Mouse (Mus musculus) forebrain, embryonic 15.5 days (tissue): ENCODE measurements around the gene Npas3. TPM values are rescaled to one million over a fixed set of nuclear protein-coding genes. Genes with fewer than 3 reads are reported as not detected.
A peak's percentile ranks its signal among the peaks of the same experiment; 100 is the strongest.

Experiments used
- ATAC-seq: fragments of 200-750 bp; cut with Nextera tagmentation; replicated peaks from 2 replicates; pipeline ENCODE4 v1.8.0; 2017; ENCODE audit warnings: mild to moderate bottlenecking, moderate TSS enrichment, moderate library complexity
- H3K27ac ChIP-seq: fragments of 300-500 bp; sonication (generic); replicated peaks from 2 replicates; pipeline ENCODE4 v1.5.1; 2015; ENCODE audit warnings: mild to moderate bottlenecking, inconsistent platforms
- H3K27me3 ChIP-seq: fragments of 300-500 bp; sonication (generic); 2 replicates; pipeline ENCODE4 v1.6.1; 2015; ENCODE audit warnings: inconsistent platforms
- H3K36me3 ChIP-seq: fragments of 300-500 bp; sonication (generic); 2 replicates; pipeline ENCODE4 v1.6.1; 2015; ENCODE audit warnings: mild to moderate bottlenecking, inconsistent platforms
- H3K4me1 ChIP-seq: fragments of 300-500 bp; sonication (generic); 2 replicates; pipeline ENCODE4 v1.6.1; 2015; ENCODE audit warnings: inconsistent platforms
- H3K4me2 ChIP-seq: fragments of 300-500 bp; sonication (generic); replicated peaks from 2 replicates; pipeline ENCODE4 v1.6.1; 2015; ENCODE audit warnings: mild to moderate bottlenecking, inconsistent platforms
- H3K4me3 ChIP-seq: fragments of 300-500 bp; sonication (generic); 2 replicates; pipeline ENCODE4 v1.5.1; 2015; ENCODE audit warnings: mild to moderate bottlenecking, inconsistent platforms
- H3K9ac ChIP-seq: fragments of 300-500 bp; sonication (generic); replicated peaks from 2 replicates; pipeline ENCODE4 v1.6.1; 2015; ENCODE audit warnings: mild to moderate bottlenecking, inconsistent platforms
- H3K9me3 ChIP-seq: fragments of 300-500 bp; sonication (generic); 2 replicates; pipeline ENCODE4 v1.6.1; 2016; ENCODE audit warnings: inconsistent platforms
- WGBS: fragments of 180-500 bp; shearing (Covaris S2); methylation state at CpG from one replicate; pipeline ENCODE4 v1.1.7; 2015; ENCODE audit warnings: mixed read lengths; 5-methylcytosine and 5-hydroxymethylcytosine counted together
- polyA plus RNA-seq: library from polyadenylated mRNA; unstranded; fragments of >200 nt; fragmentation: Nextera tagmentation; extraction: Ambion mirVana; gene quantifications from 2 replicates; pipeline ENCODE4 v1.2.1, GENCODE M21; 2015

The Npas3 gene
- polyA plus RNA-seq, 1 experiment from 2014 or later = 18.3 TPM

DNA sequence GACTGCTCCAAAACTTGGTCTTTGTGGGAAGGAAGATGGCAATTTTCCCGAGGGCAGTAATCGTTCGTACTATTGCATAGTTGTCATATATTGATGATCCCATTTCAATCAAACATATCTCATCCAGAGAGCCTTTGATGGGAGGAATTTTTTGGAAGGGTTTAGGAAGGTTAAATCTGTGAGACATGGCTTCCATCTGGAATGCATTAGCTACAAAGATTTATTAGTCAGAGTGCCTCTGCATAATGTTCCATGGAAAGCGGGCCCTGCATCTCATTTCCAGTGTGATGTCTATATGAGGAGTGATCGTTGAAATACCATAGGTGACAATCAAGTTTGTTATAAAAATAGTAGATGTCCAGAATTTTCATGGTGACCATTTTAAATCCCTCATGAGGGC lies 480.8 kb downstream of the Npas3 start:
- H3K9ac ChIP-seq = no peak overlapping the region
- H3K27me3 ChIP-seq = no peaks in the 10 kb centered on the region
- 0 out of 2 replicates have a peak, but pooled peaks cover 4% of the 10 kb centered on the region for H3K4me1 ChIP-seq
- no peak overlapping the region for H3K27ac ChIP-seq
- H3K36me3 ChIP-seq = no peaks in the 10 kb centered on the region
- H3K9me3 ChIP-seq = no peaks in the 10 kb centered on the region
- no peak overlapping the region for H3K4me2 ChIP-seq
- H3K4me3 ChIP-seq = no peak overlapping the region
- ATAC-seq = no peak
- 94% methylated on average over 5 of the region's 5 CpGs for WGBS

DNA sequence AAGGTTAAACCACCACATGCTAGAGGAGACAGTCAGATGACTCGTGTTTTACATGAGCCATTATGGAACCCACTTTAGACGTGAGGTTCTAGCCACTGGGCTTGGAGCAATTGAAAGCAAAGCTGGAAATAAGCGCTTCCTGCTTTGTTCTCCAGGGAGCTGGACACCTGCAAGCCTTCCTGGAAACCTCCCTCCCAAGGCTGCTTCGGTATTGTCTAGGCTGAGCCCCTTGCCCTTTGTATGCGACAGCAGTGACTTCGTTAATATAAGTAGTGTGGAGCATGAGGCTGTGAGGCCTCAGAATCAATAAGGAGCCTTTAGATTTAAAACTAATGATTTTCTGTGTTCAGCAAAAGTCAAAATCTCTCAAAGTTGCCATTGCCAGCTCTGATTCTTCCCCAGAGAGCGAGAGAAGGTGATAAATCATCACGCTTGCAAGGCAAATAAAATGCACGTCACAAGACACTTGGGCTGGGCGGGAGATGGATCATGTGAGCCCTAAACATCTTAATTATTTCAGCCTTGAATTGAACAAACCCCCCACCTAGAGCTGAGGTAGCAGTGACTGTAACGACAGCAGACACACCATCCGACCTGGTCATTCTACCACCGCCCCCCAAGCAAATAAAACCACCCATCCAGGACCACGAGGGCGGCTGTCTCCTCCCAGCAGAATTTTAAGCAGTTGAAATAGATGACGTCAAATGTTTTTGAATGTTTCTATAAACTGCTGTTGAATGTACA lies 490.2 kb downstream of the Npas3 start:
- Histone ChIP-seq H3K27me3 (no peaks in the 10 kb centered on the region), H3K4me1 (peaks cover 4% of the 10 kb centered on the region; the same call in 1 of the 2 replicates), H3K9ac (no peak overlapping the region), H3K9me3 (no peaks in the 10 kb centered on the region), H3K4me2 (no peak overlapping the region), H3K27ac (no peak overlapping the region), H3K4me3 (no peak overlapping the region), H3K36me3 (no peaks in the 10 kb centered on the region)
- WGBS = 48% methylated on average over 16 of the region's 16 CpGs
- no peak for ATAC-seq

DNA sequence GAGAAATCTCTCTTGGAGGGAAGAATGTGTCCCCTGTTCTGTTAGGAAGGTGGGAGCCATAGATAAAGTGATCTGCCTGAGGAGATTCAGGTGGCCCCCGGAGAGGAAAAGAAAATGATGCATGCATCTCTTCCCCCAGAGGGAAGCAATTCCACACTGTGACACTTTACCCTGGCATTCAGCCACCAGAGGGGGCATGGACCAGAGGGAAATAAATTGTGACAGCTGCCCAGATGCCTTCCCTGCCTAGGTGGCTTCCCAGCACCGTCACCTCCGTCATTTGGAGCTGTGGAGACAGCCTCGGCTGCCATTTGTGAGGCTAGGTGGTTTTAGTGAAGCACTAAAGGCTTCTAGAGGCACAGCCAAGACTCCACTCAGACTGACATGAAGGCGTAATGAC lies 498.2 kb downstream of the Npas3 start:
- no peaks in the 10 kb centered on the region for H3K9me3 ChIP-seq
- H3K9ac ChIP-seq = no peak overlapping the region
- H3K36me3 ChIP-seq = no peaks in the 10 kb centered on the region
- WGBS = 71% methylated on average over 5 of the region's 5 CpGs
- H3K4me1 ChIP-seq = peaks cover 12% of the 10 kb centered on the region; the same call in 1 of the 2 replicates
- H3K27me3 ChIP-seq = no peaks in the 10 kb centered on the region
- H3K27ac ChIP-seq = no peak overlapping the region
- H3K4me2 ChIP-seq = no peak overlapping the region
- ATAC-seq = no peak
- no peak overlapping the region for H3K4me3 ChIP-seq

DNA sequence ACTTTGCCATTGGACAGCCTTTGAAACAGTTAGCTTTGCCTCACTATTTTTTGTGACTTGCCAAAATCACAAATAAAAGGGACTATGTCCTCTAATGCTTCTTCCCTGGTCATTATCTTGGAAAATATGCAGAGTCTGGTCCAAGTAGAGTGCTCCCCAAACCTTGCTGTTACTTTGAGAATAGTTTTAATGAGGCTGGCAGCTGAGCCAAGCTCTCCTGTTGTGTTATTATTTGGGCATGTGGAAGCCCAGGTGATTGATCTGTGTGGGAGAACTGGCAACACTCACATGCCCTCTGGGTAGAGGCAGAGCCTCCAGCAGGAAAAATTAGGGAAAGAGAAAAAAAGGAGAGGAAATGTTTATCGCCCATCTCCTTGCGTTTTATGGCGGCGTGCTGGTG lies 500.9 kb downstream of the Npas3 start:
- no peak overlapping the region for H3K4me2 ChIP-seq
- H3K9ac ChIP-seq = no peak overlapping the region
- no peak overlapping the region for H3K4me3 ChIP-seq
- H3K4me1 ChIP-seq = peaks cover 36% of the 10 kb centered on the region
- ATAC-seq = peak; percentile 75
- 40% methylated on average over 4 of the region's 4 CpGs for WGBS
- no peak overlapping the region for H3K27ac ChIP-seq
- no peaks in the 10 kb centered on the region for H3K9me3 ChIP-seq
- H3K27me3 ChIP-seq = no peaks in the 10 kb centered on the region
- no peaks in the 10 kb centered on the region for H3K36me3 ChIP-seq

DNA sequence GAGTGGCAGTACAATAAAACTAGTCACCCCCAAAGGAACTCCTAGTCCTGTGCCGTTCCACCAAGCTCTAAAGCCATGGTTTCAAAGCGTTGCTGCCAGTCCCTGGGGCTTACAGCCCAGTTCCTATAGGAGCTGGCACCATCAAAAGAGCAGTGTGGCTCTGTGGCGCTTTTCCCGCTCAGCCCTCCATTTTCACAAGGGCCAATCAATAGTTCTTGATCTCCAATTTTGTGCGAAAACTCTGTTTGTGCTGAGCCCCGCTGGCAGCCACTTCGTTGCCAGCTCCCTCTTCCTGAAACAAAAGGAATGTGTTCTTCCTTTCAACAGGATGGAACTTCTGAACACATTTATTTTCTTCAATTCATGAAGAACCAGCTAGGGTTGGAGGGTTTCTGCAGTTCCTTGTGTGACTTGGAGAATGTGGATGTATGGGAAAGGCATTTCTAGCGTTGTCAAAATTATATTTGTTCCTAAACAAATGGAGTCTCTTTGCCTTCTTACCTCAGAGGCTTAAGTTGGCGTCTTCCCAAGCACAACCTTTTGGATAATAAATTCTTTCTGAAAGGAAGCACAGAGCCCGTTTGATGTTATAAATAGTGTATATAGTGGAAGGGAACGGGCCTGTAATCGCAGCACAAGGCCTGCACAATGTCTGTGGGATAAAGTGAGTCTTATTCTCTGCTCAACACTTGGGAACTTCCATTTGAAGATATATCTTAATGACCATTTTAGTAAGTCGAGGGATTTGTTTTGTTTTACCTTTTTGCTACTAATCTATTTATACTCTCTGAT lies 504.0 kb downstream of the Npas3 start:
- no peak overlapping the region for H3K27ac ChIP-seq
- no peaks in the 10 kb centered on the region for H3K9me3 ChIP-seq
- H3K4me3 ChIP-seq = no peak overlapping the region
- no peak overlapping the region for H3K4me2 ChIP-seq
- WGBS = 30% methylated on average over 13 of the region's 13 CpGs
- H3K4me1 ChIP-seq = peaks cover 38% of the 10 kb centered on the region
- no peaks in the 10 kb centered on the region for H3K36me3 ChIP-seq
- no peak overlapping the region for H3K9ac ChIP-seq
- H3K27me3 ChIP-seq = no peaks in the 10 kb centered on the region
- no peak for ATAC-seq

DNA sequence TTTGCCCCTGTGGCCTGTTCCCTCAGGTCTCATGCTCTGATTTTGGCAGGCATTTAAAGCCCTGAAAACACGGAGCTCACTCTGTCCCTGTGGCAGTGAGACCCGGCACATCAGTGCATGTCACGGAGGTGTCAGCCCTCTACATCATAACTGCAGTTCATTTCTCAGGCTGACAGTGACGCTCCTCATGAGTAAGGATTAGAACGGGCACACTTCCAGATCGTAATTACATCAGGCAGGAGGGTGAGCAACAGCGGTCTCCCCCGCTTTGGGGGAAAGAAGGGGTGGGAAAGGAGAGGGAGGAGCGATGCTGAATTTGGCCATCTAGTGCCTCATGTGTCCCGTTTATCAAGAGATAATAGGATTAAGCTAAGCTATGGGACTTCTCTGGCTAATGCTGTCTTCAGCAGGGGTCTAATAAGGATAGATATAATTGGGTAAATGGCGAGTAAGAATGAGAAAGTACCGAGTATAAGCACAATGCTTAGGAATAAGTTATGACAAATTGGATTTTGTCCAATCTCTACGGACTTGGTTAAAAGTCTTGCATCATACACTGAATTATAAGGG lies 505.0 kb downstream of the Npas3 start:
- peak overlapping the region; percentile 22; the same call in 1 of the 2 replicates for H3K4me3 ChIP-seq
- 0 out of 2 replicates have a peak, but pooled peaks have one; percentile 51 for ATAC-seq
- WGBS = 7% methylated on average over 13 of the region's 13 CpGs
- peak overlapping the region; percentile 13; the same call in 1 of the 2 replicates for H3K27ac ChIP-seq
- H3K36me3 ChIP-seq = no peaks in the 10 kb centered on the region
- no peaks in the 10 kb centered on the region for H3K9me3 ChIP-seq
- peak overlapping the region; percentile 17; the same call in 1 of the 2 replicates for H3K9ac ChIP-seq
- H3K4me1 ChIP-seq = peaks cover 38% of the 10 kb centered on the region
- H3K27me3 ChIP-seq = no peaks in the 10 kb centered on the region
- H3K4me2 ChIP-seq = peak overlapping the region; percentile 37

DNA sequence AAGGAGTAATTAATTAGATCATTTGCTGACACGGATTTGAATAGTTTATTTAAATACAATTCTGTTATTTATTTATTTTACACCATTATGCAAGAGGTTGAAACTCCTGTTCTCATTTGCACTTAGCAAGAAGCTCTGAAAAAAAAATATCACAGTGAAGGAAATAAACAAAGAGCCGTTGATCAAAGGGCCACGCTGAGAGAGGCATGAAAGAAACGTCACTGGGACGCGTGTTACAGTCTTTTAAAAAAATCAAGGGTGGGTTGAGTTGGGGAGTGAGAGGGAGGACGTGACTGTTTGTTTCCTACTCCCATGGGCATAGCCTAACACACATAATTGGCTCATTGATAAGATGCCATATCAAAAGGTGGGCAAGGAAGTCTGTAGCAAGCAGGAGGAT lies 505.8 kb downstream of the Npas3 start:
- H3K4me1 ChIP-seq = peaks cover 36% of the 10 kb centered on the region
- no peak overlapping the region for H3K27ac ChIP-seq
- H3K4me2 ChIP-seq = no peak overlapping the region
- no peaks in the 10 kb centered on the region for H3K27me3 ChIP-seq
- ATAC-seq = no peak
- no peak overlapping the region for H3K4me3 ChIP-seq
- 4% methylated on average over 7 of the region's 7 CpGs for WGBS
- H3K9ac ChIP-seq = no peak overlapping the region
- H3K36me3 ChIP-seq = no peaks in the 10 kb centered on the region
- H3K9me3 ChIP-seq = no peaks in the 10 kb centered on the region

DNA sequence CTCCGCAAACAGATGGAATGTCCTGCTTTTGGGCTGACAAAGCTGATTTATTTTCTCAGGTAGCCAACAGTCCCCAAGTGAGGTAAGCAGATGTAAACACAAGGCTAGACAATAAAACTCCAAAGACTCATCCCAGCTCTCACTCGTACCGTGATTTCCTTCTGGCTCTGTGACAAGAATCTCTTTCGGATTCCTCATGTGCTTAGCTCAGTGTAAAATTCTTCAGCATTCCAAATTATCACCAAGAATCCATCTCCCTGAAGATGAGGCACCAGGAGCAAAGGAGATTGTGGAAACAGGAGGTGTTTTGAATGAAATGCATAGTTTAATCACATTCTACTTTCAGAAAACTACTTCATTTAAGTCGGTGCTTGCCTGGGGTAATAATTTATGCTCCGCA lies 509.2 kb downstream of the Npas3 start:
- H3K27me3 ChIP-seq = no peaks in the 10 kb centered on the region
- H3K4me2 ChIP-seq = no peak overlapping the region
- H3K4me1 ChIP-seq = peaks cover 18% of the 10 kb centered on the region
- H3K36me3 ChIP-seq = no peaks in the 10 kb centered on the region
- 71% methylated on average over 6 of the region's 6 CpGs for WGBS
- no peaks in the 10 kb centered on the region for H3K9me3 ChIP-seq
- H3K27ac ChIP-seq = no peak overlapping the region
- ATAC-seq = no peak
- no peak overlapping the region for H3K9ac ChIP-seq
- H3K4me3 ChIP-seq = no peak overlapping the region

DNA sequence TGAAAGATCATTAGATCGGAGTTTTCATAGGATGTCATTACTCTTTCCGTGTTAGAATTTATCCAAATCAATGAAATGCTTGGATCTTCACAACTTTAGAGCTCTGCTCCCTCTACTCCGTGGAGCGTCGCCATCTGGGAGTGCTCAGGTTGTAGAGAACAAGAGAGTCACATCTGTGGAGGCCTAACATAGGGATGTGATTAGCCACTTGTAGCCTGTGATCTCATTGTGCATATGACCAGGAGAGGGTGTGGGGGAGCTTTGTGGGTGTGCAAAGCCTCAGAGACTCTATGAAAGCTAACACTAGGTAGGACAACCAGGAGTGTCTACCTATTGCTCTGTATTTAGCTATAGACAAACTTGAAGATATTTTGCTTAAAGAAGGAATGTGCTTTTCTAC lies 509.9 kb downstream of the Npas3 start:
- WGBS = 81% methylated on average over 5 of the region's 5 CpGs

DNA sequence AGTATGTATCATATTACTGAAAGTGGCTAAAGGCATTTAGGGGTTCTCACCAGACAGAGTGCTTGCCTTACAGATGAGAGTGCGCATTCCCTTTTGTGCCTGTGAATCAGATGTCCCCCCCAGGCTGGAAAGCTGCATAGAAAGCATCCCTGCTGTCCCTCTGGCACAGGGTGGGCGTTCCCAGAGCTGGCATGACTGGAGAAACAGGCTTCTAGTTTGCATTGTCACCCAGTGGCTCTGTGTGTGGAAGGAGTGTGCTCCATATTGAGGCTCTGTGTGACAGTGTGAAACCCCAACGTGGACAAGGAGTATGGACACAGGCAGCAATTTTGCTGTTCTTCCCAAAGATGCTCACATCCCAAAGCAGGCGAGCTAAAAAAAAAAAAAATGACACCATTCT lies 515.7 kb downstream of the Npas3 start:
- Histone ChIP-seq H3K9ac (no peak overlapping the region), H3K36me3 (no peaks in the 10 kb centered on the region), H3K4me2 (no peak overlapping the region), H3K27ac (no peak overlapping the region), H3K4me1 (peaks cover 30% of the 10 kb centered on the region), H3K4me3 (no peak overlapping the region), H3K9me3 (no peaks in the 10 kb centered on the region), H3K27me3 (no peaks in the 10 kb centered on the region)
- no peak; the same call in 1 of the 2 replicates for ATAC-seq
- 40% methylated on average over 4 of the region's 4 CpGs for WGBS

More for the DNA sequence above, 509.9 kb downstream of the Npas3 start:
- Histone ChIP-seq H3K9me3 (no peaks in the 10 kb centered on the region), H3K36me3 (no peaks in the 10 kb centered on the region), H3K4me2 (no peak overlapping the region), H3K27me3 (no peaks in the 10 kb centered on the region), H3K27ac (no peak overlapping the region), H3K9ac (no peak overlapping the region), H3K4me1 (peaks cover 12% of the 10 kb centered on the region), H3K4me3 (no peak overlapping the region)
- ATAC-seq = no peak

DNA sequence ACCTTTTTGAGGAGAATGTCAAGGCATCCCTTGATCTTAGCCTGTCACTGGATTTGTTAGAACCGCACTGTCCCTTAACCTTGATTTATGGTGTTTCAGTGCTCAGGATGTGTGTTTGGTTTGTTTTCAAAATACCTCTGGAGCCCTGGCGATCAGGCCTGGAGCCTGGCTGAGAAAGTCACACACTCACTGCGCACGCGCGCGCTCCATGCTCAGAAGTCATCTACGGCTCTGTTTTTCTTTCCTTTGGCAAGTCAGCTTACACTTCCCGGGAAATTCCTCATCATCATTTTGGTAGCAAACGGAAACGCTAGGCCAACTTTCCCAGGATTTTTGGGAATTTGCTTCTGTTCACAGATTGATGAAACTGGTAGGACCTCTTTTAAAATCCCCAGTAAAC lies 519.9 kb downstream of the Npas3 start:
- Histone ChIP-seq H3K4me1 (peaks cover 30% of the 10 kb centered on the region), H3K4me2 (no peak overlapping the region), H3K9me3 (no peaks in the 10 kb centered on the region), H3K27ac (no peak overlapping the region), H3K4me3 (no peak overlapping the region), H3K36me3 (no peaks in the 10 kb centered on the region), H3K9ac (no peak overlapping the region), H3K27me3 (no peaks in the 10 kb centered on the region)
- ATAC-seq = no peak
- 82% methylated on average over 11 of the region's 11 CpGs for WGBS

DNA sequence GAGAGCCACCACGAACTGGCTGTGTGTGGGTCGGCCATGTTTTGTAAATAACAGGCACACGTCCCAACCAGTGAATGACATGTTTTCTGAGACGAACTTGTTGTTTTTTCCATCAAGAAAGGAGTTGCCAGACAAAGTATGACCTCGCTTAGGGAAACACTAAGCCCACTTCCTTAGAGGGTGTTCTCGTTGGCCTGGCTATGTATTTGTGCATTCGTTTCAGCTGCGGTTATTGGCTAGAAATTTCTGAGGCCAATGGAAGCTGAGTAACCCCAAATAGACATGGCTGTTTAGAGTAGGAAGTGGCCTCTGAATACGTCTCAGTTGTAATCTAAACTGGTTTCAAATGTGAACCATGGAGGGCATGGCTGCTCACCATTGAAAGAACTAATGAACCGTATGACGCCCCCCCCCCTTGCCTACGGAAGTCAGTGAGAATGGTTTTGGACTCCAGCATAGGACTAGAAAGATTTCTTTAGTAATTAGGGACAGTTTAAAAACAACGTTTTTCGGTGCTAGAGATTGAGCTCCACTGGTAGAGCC lies 523.0 kb downstream of the Npas3 start:
- no peaks in the 10 kb centered on the region for H3K36me3 ChIP-seq
- H3K27me3 ChIP-seq = no peaks in the 10 kb centered on the region
- H3K27ac ChIP-seq = no peak overlapping the region
- WGBS = 37% methylated on average over 14 of the region's 14 CpGs
- no peak overlapping the region for H3K9ac ChIP-seq
- no peak overlapping the region for H3K4me2 ChIP-seq
- H3K9me3 ChIP-seq = no peaks in the 10 kb centered on the region
- H3K4me3 ChIP-seq = no peak overlapping the region
- peaks cover 19% of the 10 kb centered on the region for H3K4me1 ChIP-seq
- peak; percentile 43 for ATAC-seq
